Mouse (Mus musculus) heart, postnatal 0 days (tissue): ENCODE data around the gene Ccng1. TPM values are rescaled to one million over a fixed set of nuclear protein-coding genes. Genes with fewer than 3 reads are reported as not detected.

Source experiments
- ATAC-seq: fragments of 200-750 bp; cut with Nextera tagmentation; 2 replicates; pipeline ENCODE4 v1.8.0; 2017; ENCODE audit warnings: low read depth, moderate number of reproducible peaks, moderate library complexity; ENCODE audit not compliant: insufficient read depth
- DNase-seq: peaks from one replicate; pipeline ENCODE4 v3.0.0-alpha.2; 2016; ENCODE audit warnings: low spot score
- H3K27ac ChIP-seq: fragments of 300-500 bp; sonication (generic); 2 replicates; pipeline ENCODE4 v1.5.1; 2014; ENCODE audit warnings: low read depth, mild to moderate bottlenecking
- H3K27me3 ChIP-seq: fragments of 300-500 bp; sonication (generic); 2 replicates; pipeline ENCODE4 v1.6.1; 2014; ENCODE audit warnings: low read length, mixed read lengths; ENCODE audit not compliant: control insufficient read depth, insufficient read depth
- H3K36me3 ChIP-seq: fragments of 300-500 bp; sonication (generic); replicated peaks from 2 replicates; pipeline ENCODE4 v1.6.1; 2014; ENCODE audit warnings: low read length, mixed read lengths; ENCODE audit not compliant: control insufficient read depth, insufficient read depth
- H3K4me1 ChIP-seq: fragments of 300-500 bp; sonication (generic); 2 replicates; pipeline ENCODE4 v1.6.1; 2014; ENCODE audit warnings: antibody characterized with exemption; ENCODE audit not compliant: control insufficient read depth, insufficient read depth
- H3K4me2 ChIP-seq: fragments of 300-500 bp; sonication (generic); 2 replicates; pipeline ENCODE4 v1.6.1; 2014; ENCODE audit warnings: low read depth, mild to moderate bottlenecking, low read length, moderate library complexity
- H3K4me3 ChIP-seq: fragments of 300-500 bp; sonication (generic); 2 replicates; pipeline ENCODE4 v1.5.1; 2014; ENCODE audit warnings: low read depth, low read length
- H3K9ac ChIP-seq: fragments of 300-500 bp; sonication (generic); replicated peaks from 2 replicates; pipeline ENCODE4 v1.6.1; 2014; ENCODE audit warnings: low read depth, low read length, mixed read lengths
- H3K9me3 ChIP-seq: fragments of 300-500 bp; sonication (generic); replicated peaks from 2 replicates; pipeline ENCODE4 v1.6.1; 2016; ENCODE audit warnings: low read length; ENCODE audit not compliant: control insufficient read depth
- CTCF ChIP-seq: IDR thresholded peaks from 2 replicates; pipeline ENCODE4 v1.5.1; 2016; ENCODE audit warnings: antibody characterized with exemption, control low read depth, low read depth
- EP300 ChIP-seq: IDR thresholded peaks from 2 replicates; pipeline ENCODE4 v1.6.1; 2016; ENCODE audit warnings: antibody characterized with exemption, low read depth
- WGBS: fragments of 180-500 bp; shearing (Covaris S2); extraction: QIAGEN DNeasy Blood & Tissue Kit; methylation state at CpG from one replicate; pipeline ENCODE4 v1.1.7; 2014; 5-methylcytosine and 5-hydroxymethylcytosine counted together
- polyA plus RNA-seq: library from polyadenylated mRNA; unstranded; fragments of >200 nt; fragmentation: Nextera tagmentation; extraction: Ambion mirVana; gene quantifications from 2 replicates; pipeline ENCODE4 v1.2.1, GENCODE M21; 2015
- total RNA-seq: library from RNA; depleted of rRNA; stranded (reverse); fragments of >200 nt; gene quantifications from 2 replicates; pipeline ENCODE4 v1.2.3, GENCODE M21; 2014; ENCODE audit warnings: low replicate concordance

The Ccng1 gene
- total and polyA plus RNA-seq, 2 experiments from 2014 or later, result 174 to 246 TPM

DNA sequence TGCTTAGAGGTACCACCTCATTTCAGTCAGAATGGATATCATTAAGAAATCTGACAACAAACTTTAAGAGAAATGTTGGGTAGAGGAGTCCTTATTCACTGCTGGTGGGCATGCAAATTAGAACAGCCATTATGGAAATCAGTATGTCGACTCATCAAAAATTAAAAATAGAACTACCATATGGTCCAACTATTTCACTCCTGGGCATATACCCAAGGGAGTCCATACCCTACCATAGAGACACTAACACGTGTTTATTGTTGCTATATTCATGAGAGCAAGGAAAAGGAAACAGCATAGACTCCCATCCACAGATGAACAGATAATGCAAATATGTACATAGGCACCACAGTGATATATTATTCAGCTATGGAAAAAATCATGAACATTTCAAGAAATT lies 26.7 kb upstream of the Ccng1 start:
- no peak for ATAC-seq
- Histone ChIP-seq H3K27ac (no peak overlapping the region), H3K9ac (no peak overlapping the region), H3K4me3 (no peak overlapping the region), H3K4me1 (no peaks in the 10 kb centered on the region), H3K4me2 (no peak overlapping the region), H3K36me3 (no peaks in the 10 kb centered on the region), H3K9me3 (no peaks in the 10 kb centered on the region), H3K27me3 (no peaks in the 10 kb centered on the region)
- no peak for DNase-seq
- WGBS, result 49% methylated on average over 2 of the region's 2 CpGs
- TF ChIP-seq EP300 (no peak), CTCF (no peak)

DNA sequence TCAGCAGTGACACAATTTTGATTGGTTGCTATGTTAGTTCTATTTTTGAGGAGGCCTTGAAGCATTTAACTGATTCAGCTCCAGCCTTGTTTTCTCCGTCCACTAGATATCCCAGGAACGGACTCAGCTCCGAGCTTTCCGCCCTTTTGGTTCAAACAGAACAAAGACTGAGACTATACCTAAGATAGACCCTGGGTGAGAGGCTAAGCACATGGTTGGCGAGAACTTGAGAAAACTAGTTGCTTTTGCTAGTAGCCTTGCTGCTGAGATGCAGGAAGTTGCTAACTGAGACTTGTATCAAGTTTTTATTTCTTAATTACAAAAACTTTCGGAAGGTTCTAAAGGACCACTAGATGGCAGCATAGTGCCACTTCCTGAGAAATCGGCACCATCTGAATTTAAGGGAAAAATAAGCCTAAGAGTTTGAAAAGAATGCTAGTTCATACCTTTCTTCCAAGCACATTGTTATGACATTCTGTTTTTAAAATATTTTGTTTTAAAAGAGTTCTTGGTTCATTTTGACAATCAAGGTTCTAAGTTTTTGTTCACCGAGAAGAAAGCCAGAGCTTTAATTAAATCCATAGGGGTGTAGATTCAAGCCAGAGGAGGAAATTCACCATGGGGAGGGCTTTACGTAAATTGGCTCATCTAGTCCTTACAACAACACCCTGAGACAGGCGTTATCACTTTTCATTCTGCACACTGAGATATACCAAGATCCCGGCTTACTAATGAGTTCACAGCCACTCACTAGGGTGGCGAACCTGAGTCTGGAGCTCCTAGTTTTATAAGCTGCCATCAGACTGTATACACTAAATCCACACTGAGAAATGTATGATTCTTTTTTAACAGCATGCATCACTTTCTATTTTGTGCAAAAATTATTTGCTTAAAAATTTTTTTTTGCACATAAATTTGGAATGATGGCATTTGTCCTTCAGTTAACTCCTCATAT lies 20.5 kb upstream of the Ccng1 start:
- Histone ChIP-seq H3K36me3 (no peaks in the 10 kb centered on the region), H3K27me3 (no peaks in the 10 kb centered on the region), H3K4me2 (peak overlapping the region; percentile 7; the same call in 1 of the 2 replicates), H3K9me3 (no peaks in the 10 kb centered on the region), H3K27ac (no peak overlapping the region), H3K4me3 (no peak overlapping the region), H3K9ac (no peak overlapping the region), H3K4me1 (no peaks in the 10 kb centered on the region)
- DNase-seq (peak; percentile 49), ATAC-seq (no peak)
- TF ChIP-seq CTCF, result peak; percentile 69
- TF ChIP-seq EP300, result no peak
- WGBS, result 38% methylated on average over 12 of the region's 12 CpGs

DNA sequence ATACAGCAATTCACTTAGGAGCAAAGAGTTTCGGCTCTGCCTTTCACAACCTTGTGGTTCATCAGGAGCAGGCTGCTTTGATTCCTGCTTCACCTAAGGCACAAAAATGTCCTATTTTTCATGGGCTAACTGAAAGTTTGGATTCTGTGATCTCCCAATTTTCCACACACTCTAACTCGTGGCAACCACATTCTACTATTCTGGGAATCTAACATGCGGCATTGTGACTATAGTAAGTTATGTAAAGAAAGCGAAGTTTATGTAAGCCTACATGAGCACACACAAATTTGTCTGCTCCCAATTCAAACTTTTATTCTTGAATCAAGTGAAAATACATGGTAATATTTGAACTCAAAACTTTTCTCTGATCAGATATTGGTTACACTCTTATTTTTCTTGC lies 9.6 kb upstream of the Ccng1 start:
- ATAC-seq (no peak), DNase-seq (no peak)
- no peak overlapping the region for H3K4me3 ChIP-seq
- no peaks in the 10 kb centered on the region for H3K4me1 ChIP-seq
- no peak overlapping the region for H3K4me2 ChIP-seq
- no peaks in the 10 kb centered on the region for H3K27me3 ChIP-seq
- H3K27ac ChIP-seq, result no peak overlapping the region
- no peak for TF ChIP-seq EP300
- TF ChIP-seq CTCF, result no peak
- WGBS, result 78% methylated on average over 4 of the region's 4 CpGs
- no peak overlapping the region for H3K9ac ChIP-seq
- H3K9me3 ChIP-seq, result no peaks in the 10 kb centered on the region
- no peaks in the 10 kb centered on the region for H3K36me3 ChIP-seq

DNA sequence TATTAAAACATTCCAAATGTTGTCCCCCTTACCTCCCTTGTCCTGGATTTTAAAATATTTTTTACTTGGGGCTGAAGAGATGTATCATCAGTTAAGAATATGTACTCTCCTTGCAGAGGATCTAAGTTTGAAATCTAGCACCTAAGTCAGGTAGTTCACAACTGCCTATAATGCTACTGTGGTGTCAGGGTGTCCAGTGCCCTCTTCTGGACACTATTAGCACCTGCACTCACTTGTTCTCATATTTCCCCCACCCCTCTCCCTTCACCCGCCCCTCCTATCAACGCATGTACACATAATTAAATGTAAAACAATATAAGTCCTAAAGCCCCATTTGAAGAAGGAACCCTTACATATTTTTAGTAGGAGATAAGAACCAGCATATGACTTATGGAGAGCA lies 8.3 kb upstream of the Ccng1 start:
- Histone ChIP-seq H3K4me3 (no peak overlapping the region), H3K27me3 (no peaks in the 10 kb centered on the region), H3K9me3 (no peaks in the 10 kb centered on the region), H3K9ac (no peak overlapping the region), H3K4me2 (no peak overlapping the region), H3K4me1 (no peaks in the 10 kb centered on the region), H3K36me3 (no peaks in the 10 kb centered on the region), H3K27ac (no peak overlapping the region)
- DNase-seq, result peak; percentile 51
- no peak for ATAC-seq
- TF ChIP-seq EP300 (no peak), CTCF (peak; percentile 64)
- WGBS, result 22% methylated on average over 2 of the region's 2 CpGs

DNA sequence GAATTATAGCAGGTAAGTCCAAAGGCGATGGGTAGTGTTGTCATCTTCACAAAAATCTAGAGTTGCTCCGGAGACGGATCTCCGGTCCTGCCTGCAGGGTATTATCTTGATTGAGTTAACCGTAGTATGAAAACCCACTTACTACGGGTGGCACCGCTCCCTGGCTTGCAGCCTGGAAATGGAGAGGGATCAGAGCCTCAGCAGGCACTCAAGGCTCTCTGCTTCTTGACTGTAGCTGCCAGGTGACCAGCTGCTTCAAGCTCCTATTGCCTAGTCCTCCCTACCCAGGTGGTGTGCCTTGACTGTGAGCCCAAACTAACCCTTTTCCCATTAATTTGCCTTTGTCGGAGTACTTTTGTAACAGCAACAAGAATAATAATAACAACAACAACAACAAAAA lies 4.8 kb upstream of the Ccng1 start:
- no peak for TF ChIP-seq CTCF
- no peak for TF ChIP-seq EP300
- H3K4me2 ChIP-seq, result no peak overlapping the region
- no peak overlapping the region for H3K27ac ChIP-seq
- H3K9ac ChIP-seq, result no peak overlapping the region
- ATAC-seq (no peak), DNase-seq (no peak)
- H3K9me3 ChIP-seq, result no peaks in the 10 kb centered on the region
- H3K36me3 ChIP-seq, result no peaks in the 10 kb centered on the region
- H3K27me3 ChIP-seq, result no peaks in the 10 kb centered on the region
- no peak overlapping the region for H3K4me3 ChIP-seq
- 67% methylated on average over 8 of the region's 8 CpGs for WGBS
- H3K4me1 ChIP-seq, result no peaks in the 10 kb centered on the region
